Mouse (Mus musculus) G1E (cell line): ENCODE measurements around the gene Bmi1.

Source experiments
- CTCF ChIP-seq: IDR thresholded peaks from 2 replicates; pipeline ENCODE4 v1.5.1; 2012; ENCODE audit warnings: low read depth, low read length, inconsistent platforms, mixed read lengths
- GATA1 ChIP-seq: IDR thresholded peaks from 2 replicates; pipeline ENCODE4 v1.6.1; 2012; ENCODE audit warnings: borderline replicate concordance, low read length, inconsistent platforms, mixed read lengths
- GATA2 ChIP-seq: IDR thresholded peaks from 2 replicates; pipeline ENCODE4 v1.6.1; 2012; ENCODE audit warnings: low read depth, low read length, inconsistent platforms, borderline replicate concordance
- POLR2AphosphoS5 ChIP-seq: IDR thresholded peaks from 2 replicates; pipeline ENCODE4 v1.6.1; 2012; ENCODE audit warnings: low read depth, low read length, inconsistent platforms; ENCODE audit not compliant: insufficient replicate concordance
- TAL1 ChIP-seq: conservative IDR thresholded peaks from 2 replicates; pipeline ENCODE4 v1.6.1; 2012; ENCODE audit warnings: low read depth, low read length, inconsistent platforms, mixed read lengths

GRCm38 (mm10) chr2:18710356-18710755 lies 33.5 kb downstream of the Bmi1 start:
- TF ChIP-seq CTCF: no peak
- TF ChIP-seq TAL1: no peak
- no peak for TF ChIP-seq POLR2AphosphoS5
- TF ChIP-seq GATA2: no peak
- TF ChIP-seq GATA1: no peak
